Mouse (Mus musculus) bone marrow macrophage, adult 2 months (primary cell): ENCODE measurements around the gene Ppcdc.

Source experiments
- CTCF ChIP-seq: IDR thresholded peaks from 2 replicates; pipeline ENCODE4 v1.5.1; 2012; ENCODE audit warnings: low read depth, mild to moderate bottlenecking, low read length, moderate library complexity
- POLR2A ChIP-seq: IDR thresholded peaks from 2 replicates; pipeline ENCODE4 v1.6.1; 2012; ENCODE audit warnings: mild to moderate bottlenecking, low read depth, low read length, borderline replicate concordance

DNA sequence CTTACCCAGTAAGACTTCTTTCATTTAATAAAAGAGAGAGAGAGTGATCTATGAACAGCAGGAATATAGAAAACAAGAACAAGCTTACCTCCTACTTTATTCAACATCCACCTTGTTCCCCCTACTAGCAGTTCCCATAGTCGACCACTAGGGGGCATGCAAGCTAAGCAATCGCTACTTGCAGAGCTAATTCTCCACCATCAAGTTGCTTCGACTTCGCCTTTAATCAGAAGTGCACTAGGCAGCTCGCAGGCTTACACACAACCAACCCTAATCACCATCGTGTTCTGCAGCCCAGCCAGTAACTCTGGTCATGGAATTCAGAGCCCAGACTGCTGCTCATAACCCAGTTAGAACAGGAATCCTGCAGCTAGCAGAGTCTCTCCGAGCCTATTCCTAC lies 45.9 kb upstream of the Ppcdc start:
- TF ChIP-seq POLR2A (no peak), CTCF (peak; percentile 35; the same call in 1 of the 2 replicates)
